Mouse (Mus musculus): ENCODE data around the gene Gsg1l. TPM values are rescaled to one million over a fixed set of nuclear protein-coding genes. Genes with fewer than 3 reads are reported as not detected.
A peak's percentile ranks its signal among the peaks of the same experiment; 100 is the strongest.

Gene Gsg1l
- polyA plus RNA-seq, 1 experiment from 2014 or later = 1.9 TPM

DNA sequence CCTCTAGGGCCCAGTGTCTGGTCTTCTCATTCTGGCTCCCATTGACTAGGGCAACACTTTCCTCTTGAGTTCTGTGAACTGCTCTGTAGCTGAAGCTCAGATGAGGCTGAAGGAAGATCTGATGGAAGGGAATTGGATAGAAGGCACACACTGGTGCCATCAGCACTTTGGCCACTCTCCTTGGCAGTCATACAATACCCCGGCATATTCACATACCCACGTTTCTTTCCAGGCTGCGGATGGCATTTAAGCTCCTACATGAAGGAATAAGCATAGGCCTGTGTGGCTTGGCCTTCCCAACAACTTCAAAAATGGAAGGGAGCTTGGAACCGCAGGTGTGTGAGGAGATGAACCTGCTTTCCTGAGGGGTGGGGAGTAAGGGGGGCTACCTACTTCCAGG lies 138.7 kb downstream of the Gsg1l start:
- WGBS = 92% methylated on average over 4 of the region's 4 CpGs

DNA sequence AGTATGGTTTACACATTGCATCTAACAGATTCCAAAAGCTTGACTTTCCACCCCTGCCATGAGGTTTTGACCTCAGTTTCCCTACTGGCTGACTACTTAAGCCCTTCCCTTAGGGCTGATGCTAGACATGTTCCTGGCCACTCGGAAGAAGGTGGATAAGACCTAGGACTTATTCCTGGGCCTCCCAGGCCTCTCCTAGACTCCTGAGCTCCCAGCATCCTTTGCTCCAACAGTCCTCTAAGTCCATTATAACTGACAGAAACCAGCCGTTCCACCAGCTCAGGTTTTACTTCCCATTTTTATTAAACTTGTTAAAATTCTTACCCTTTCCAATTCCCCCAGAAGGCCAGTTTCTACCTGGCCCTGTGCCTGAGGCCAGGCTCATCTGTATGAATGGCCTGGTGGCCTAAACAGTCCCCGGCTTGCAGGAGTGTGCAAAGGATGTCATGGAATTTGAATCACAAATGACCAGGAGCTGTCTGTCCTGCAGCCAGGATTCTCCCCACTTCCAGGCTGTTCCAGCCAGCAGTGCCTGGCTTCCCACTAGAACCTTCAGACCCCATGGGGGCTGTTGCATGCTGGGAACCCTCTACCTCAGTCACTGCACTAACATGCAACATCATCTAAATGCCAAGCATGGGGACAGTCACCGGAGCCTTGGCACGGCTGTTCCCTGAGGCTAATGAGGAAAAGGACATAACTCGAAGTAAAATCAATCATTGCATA lies 139.7 kb downstream of the Gsg1l start:
- WGBS = 84% methylated on average over 6 of the region's 6 CpGs

More for the DNA sequence above, 138.7 kb downstream of the Gsg1l start:
- Histone ChIP-seq H3K9me3 (no peaks in the 10 kb centered on the region), H3K36me3 (replicated peaks) (no peaks in the 10 kb centered on the region), H3K27ac (no peak overlapping the region), H3K4me3 (replicated peaks) (no peak overlapping the region), H3K27me3 (no peaks in the 10 kb centered on the region), H3K9ac (no peak overlapping the region), H3K4me1 (peaks cover 3% of the 10 kb centered on the region; the same call in 1 of the 2 replicates), H3K4me2 (no peak overlapping the region)
- ATAC-seq (ENCODE audit: low FRiP score) = no peak

DNA sequence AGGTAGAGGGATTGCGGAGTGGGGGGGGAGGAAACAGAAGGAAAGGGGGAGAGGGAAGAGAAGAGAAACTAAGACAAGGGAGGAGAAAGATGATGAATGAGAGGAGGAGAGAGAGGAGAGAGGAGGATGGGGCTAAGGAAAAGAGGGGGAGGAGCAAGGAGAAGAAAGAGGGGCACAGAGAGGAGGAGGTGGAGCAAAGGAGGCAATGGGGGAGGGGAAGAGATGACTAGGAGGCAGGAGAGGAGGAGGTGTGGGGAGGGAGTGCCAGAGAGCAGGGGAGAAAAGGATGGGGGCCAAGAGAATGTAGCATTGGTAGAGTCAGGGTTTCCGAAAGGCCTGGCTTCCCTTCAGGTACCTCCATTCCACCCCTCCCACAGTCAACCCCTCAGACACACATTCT lies 147.9 kb downstream of the Gsg1l start:
- Histone ChIP-seq H3K9me3 (no peaks in the 10 kb centered on the region), H3K27me3 (peaks cover 9% of the 10 kb centered on the region; the same call in 1 of the 2 replicates), H3K36me3 (replicated peaks) (no peaks in the 10 kb centered on the region), H3K9ac (no peak overlapping the region), H3K4me2 (peak overlapping the region; percentile 10; the same call in 1 of the 2 replicates), H3K4me1 (peaks cover 26% of the 10 kb centered on the region), H3K4me3 (replicated peaks) (no peak overlapping the region), H3K27ac (no peak overlapping the region)
- ATAC-seq (ENCODE audit: low FRiP score) = no peak
- WGBS = 49% methylated on average over 2 of the region's 2 CpGs

More for the DNA sequence above, 139.7 kb downstream of the Gsg1l start:
- no peak overlapping the region for H3K27ac ChIP-seq
- H3K27me3 ChIP-seq = no peaks in the 10 kb centered on the region
- H3K36me3 ChIP-seq (replicated peaks) = no peaks in the 10 kb centered on the region
- H3K9me3 ChIP-seq = no peaks in the 10 kb centered on the region
- H3K4me3 ChIP-seq (replicated peaks) = no peak overlapping the region
- H3K4me1 ChIP-seq = peaks cover 3% of the 10 kb centered on the region; the same call in 1 of the 2 replicates
- H3K4me2 ChIP-seq = no peak overlapping the region
- no peak overlapping the region for H3K9ac ChIP-seq
- ATAC-seq (ENCODE audit: low FRiP score) = no peak

DNA sequence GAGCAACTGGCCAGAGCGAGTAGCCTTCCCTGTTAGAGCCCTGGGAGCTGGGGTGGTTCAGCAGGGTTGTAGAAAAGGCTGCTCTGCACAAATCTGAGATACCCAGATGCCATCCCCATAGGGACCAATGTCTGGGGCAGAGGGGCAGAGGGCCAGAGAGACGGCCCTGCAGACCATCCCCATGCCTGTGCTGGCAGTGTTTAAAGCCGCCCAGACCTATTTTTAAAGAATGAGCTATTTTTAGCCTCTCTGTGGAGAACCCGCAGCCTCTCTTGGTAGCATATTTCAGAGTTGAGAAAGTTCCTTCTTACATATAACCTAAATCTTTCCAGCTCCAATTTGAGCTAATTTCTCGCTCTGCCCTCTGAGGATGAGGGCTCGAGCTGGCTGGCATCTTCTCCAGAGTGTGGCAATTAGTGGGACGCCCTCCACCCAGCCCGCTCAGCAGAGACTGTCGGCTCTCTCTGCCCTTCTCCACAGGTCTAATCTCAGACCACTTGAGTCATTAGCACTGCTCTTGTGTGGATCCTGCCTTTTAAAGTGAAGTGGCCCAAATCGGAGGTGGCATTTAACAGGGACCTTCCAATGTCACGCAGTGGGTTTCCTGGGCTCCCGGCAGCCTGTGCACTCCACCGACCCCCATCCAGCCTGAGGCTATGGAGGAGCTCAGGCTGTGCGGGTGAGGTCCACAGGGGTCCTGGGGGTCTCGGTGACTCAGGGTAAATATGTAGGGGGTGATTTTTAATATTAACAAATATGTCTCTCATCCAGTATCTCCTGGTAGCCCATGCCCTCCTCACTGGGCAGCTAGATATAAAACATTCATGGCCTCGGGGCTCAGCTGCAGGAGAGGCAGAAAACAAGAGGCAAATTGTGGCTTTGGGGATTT lies 148.6 kb downstream of the Gsg1l start:
- 16% methylated on average over 16 of the region's 16 CpGs for WGBS
- H3K27ac ChIP-seq = no peak overlapping the region
- H3K4me3 ChIP-seq (replicated peaks) = no peak overlapping the region
- H3K9ac ChIP-seq = no peak overlapping the region
- H3K9me3 ChIP-seq = no peaks in the 10 kb centered on the region
- peak overlapping the region; percentile 10; the same call in 1 of the 2 replicates for H3K4me2 ChIP-seq
- peaks cover 26% of the 10 kb centered on the region for H3K4me1 ChIP-seq
- H3K27me3 ChIP-seq = peaks cover 9% of the 10 kb centered on the region; the same call in 1 of the 2 replicates
- no peaks in the 10 kb centered on the region for H3K36me3 ChIP-seq (replicated peaks)
- peak; percentile 49; the same call in 1 of the 2 replicates for ATAC-seq (ENCODE audit: low FRiP score)

DNA sequence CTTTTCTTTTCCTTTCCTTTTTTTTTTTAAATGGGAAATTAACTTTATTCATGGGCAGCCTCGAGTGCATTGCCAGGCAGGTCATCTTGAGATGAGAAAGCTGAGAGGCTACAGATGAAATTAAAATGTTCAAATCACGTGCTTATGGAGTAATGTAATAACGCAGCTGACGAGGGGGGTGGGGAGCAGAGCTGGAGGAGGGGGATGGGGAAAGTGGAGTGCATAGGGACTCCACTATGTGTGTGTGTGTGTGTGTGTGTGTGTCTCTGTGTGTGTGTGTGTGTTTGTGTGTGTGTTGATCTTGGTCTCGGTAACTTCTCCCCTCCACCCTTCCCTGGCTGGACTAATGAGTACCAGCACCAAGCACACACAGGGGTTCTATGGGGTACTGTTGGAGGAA lies 150.6 kb downstream of the Gsg1l start:
- H3K4me3 ChIP-seq (replicated peaks) = no peak overlapping the region
- no peaks in the 10 kb centered on the region for H3K36me3 ChIP-seq (replicated peaks)
- H3K9ac ChIP-seq = no peak overlapping the region
- H3K27ac ChIP-seq = no peak overlapping the region
- WGBS = 62% methylated on average over 5 of the region's 5 CpGs
- H3K9me3 ChIP-seq = no peaks in the 10 kb centered on the region
- H3K4me1 ChIP-seq = peaks cover 26% of the 10 kb centered on the region
- H3K4me2 ChIP-seq = no peak overlapping the region
- peaks cover 6% of the 10 kb centered on the region; the same call in 1 of the 2 replicates for H3K27me3 ChIP-seq
- ATAC-seq (ENCODE audit: low FRiP score) = no peak

DNA sequence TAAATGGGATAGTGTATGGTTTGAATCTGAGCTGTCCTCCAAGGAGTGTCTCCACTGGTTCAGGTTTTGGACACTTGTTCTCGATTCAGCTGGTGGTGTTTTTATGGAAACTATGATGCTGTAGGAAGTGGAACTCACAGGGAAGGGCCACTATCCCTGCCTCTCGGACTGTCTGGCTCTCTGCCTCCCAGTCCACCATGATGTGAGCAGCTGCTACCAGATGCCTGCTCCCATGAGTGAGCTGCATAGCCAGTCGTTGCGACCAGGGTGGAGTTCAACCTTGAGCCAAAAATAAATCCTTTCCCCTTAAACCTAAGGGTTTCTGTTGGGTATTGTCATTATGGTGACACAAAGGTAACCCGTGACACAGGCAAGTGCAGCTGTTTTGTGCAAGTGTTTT lies 158.2 kb downstream of the Gsg1l start:
- Histone ChIP-seq H3K27me3 (no peaks in the 10 kb centered on the region), H3K27ac (no peak overlapping the region), H3K9me3 (no peaks in the 10 kb centered on the region), H3K4me1 (no peaks in the 10 kb centered on the region), H3K36me3 (replicated peaks) (no peaks in the 10 kb centered on the region), H3K4me2 (no peak overlapping the region), H3K9ac (no peak overlapping the region), H3K4me3 (replicated peaks) (no peak overlapping the region)
- ATAC-seq (ENCODE audit: low FRiP score) = no peak
- 85% methylated on average over 5 of the region's 5 CpGs for WGBS

DNA sequence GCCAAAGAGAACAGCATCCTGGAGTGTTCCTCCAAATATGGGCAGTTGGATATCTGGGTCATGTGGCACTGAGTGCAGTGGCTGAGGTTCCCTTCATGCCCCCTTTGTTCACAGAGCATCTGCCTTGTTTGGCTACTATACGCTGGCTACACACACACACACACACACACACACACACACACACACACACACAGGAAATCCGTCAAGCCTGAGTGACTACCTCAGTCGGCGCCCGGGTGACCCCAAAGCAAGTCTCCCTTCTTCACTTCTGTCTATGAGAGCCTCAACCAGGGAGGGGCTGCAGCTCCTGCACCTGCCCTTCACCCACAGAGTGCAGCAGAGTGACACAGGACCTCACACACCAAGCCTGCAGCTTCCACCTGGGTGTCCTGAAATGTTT lies 161.4 kb downstream of the Gsg1l start:
- 84% methylated on average over 5 of the region's 5 CpGs for WGBS
- Histone ChIP-seq H3K36me3 (replicated peaks) (no peaks in the 10 kb centered on the region), H3K27ac (no peak overlapping the region), H3K9me3 (no peaks in the 10 kb centered on the region), H3K4me3 (replicated peaks) (no peak overlapping the region), H3K9ac (no peak overlapping the region), H3K4me2 (no peak overlapping the region), H3K27me3 (no peaks in the 10 kb centered on the region), H3K4me1 (no peaks in the 10 kb centered on the region)
- ATAC-seq (ENCODE audit: low FRiP score) = no peak

DNA sequence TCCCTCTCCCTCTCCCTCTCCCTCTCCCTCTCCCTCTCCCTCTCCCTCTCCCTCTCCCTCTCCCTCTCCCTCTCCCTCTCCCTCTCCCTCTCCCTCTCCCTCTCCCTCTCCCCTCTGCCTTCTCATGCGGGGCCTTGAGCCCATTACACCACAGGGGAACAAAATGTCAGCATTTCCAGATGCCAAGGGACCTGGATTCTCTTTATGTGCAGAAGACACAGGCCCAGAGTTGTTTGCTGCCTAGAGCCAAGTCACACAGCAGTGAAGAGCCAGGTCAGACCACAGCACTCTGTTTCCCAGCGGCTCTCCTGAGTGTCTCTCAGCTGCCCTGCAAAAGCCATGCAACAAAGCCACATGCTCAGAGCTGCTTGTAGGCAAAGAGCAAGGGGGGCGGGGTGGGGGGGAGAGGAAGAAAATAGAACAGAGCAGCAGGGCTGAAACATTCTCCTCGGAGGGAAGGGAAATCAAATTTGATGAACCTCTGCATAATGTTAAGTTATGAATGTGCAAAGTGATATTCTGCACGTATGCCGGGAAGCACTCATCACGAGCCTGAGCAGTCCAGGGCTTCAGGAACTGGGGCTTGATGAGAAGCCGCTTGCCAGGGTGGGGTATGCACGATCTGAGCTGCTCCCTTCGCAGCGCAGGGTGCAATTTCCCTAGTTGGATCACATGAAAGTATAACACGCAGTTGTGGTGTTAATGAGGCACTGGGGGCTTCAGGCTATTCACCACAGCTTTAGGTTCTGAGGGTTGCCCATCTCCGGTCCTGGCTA lies 181.6 kb downstream of the Gsg1l start:
- Histone ChIP-seq H3K27me3 (no peaks in the 10 kb centered on the region), H3K9me3 (no peaks in the 10 kb centered on the region), H3K4me2 (no peak overlapping the region), H3K9ac (no peak overlapping the region), H3K4me1 (0 out of 2 replicates have a peak, but pooled peaks cover 8% of the 10 kb centered on the region), H3K27ac (no peak overlapping the region), H3K4me3 (replicated peaks) (no peak overlapping the region), H3K36me3 (replicated peaks) (no peaks in the 10 kb centered on the region)
- ATAC-seq (ENCODE audit: low FRiP score) = no peak
- WGBS = 59% methylated on average over 13 of the region's 13 CpGs

DNA sequence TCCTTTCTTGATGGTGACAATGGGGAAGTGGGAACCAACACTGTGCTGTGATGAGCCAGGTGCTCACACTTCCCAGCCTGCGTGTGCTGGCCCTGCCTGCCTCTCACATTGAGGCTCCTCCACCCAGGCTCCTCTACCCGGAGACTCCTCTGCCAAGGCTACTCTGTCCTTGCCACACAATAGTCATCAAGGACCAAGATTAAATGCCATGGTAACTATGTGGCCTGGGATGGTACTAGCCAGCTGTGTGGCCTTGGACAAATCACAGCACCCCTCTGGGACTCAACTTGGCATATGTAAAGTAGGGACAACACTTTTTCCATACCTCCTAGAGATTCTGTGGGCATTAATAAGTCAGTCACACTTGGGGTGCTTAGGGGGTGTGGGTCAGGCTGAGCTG lies 182.3 kb downstream of the Gsg1l start:
- H3K9me3 ChIP-seq = no peaks in the 10 kb centered on the region
- no peaks in the 10 kb centered on the region for H3K36me3 ChIP-seq (replicated peaks)
- no peak overlapping the region for H3K9ac ChIP-seq
- WGBS = 62% methylated on average over 2 of the region's 2 CpGs
- no peak for ATAC-seq (ENCODE audit: low FRiP score)
- H3K4me1 ChIP-seq = 0 out of 2 replicates have a peak, but pooled peaks cover 8% of the 10 kb centered on the region
- H3K4me2 ChIP-seq = no peak overlapping the region
- no peak overlapping the region for H3K4me3 ChIP-seq (replicated peaks)
- H3K27me3 ChIP-seq = no peaks in the 10 kb centered on the region
- no peak overlapping the region for H3K27ac ChIP-seq

DNA sequence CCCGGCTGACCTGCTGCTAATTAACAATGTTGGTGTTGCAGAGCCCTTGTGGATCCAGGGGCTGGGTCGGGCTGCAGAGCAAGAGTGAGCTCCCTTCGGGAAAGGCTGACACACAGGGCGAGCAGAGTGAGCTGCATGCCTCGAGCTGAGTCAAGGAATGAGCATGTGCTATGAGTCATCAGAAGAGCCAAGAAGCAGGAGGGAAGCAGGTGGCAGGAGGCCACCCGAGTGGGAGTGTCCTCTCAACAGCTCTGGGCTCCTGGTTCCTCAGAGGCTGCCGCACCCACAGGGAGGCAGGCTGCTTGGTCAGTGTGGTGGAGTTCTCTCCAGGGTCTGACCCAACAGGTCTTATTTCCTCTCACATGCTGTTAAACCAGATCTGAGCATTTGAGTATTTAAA lies 183.2 kb downstream of the Gsg1l start:
- no peak for ATAC-seq (ENCODE audit: low FRiP score)
- no peak overlapping the region for H3K4me3 ChIP-seq (replicated peaks)
- no peaks in the 10 kb centered on the region for H3K27me3 ChIP-seq
- no peaks in the 10 kb centered on the region for H3K9me3 ChIP-seq
- no peak overlapping the region for H3K9ac ChIP-seq
- no peaks in the 10 kb centered on the region for H3K36me3 ChIP-seq (replicated peaks)
- 65% methylated on average over 7 of the region's 7 CpGs for WGBS
- H3K4me1 ChIP-seq = 0 out of 2 replicates have a peak, but pooled peaks cover 8% of the 10 kb centered on the region
- no peak overlapping the region for H3K4me2 ChIP-seq
- no peak overlapping the region for H3K27ac ChIP-seq

- no peak overlapping the region for H3K9ac ChIP-seq
Measured at GRCm38 (mm10) chr7:125897059-125897458, 185.2 kb downstream of the Gsg1l start.

DNA sequence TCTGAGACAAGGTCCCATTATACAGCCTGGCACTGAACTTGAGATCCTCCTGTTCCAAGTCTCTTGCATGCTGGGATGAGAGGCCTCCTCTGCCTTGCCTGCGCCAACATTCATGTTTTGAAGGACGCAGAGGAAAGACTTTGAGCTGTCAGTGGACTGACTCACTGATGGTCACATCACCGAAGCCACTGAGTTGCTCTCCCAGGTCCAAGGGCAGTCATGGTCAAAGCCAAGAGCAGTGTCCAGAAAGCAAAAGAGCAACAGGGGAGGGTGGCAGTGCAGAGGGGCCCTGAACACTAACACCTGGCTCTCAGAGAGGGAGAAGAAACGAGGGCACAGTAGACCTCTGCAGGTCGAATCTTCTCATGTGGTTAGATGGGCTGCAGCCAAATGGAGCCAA lies 188.6 kb downstream of the Gsg1l start:
- no peak overlapping the region for H3K4me2 ChIP-seq
- H3K9me3 ChIP-seq = no peaks in the 10 kb centered on the region
- H3K9ac ChIP-seq = no peak overlapping the region
- H3K4me3 ChIP-seq (replicated peaks) = no peak overlapping the region
- H3K36me3 ChIP-seq (replicated peaks) = no peaks in the 10 kb centered on the region
- no peak overlapping the region for H3K27ac ChIP-seq
- no peaks in the 10 kb centered on the region for H3K4me1 ChIP-seq
- ATAC-seq (ENCODE audit: low FRiP score) = no peak
- 95% methylated on average over 5 of the region's 5 CpGs for WGBS
- 0 out of 2 replicates have a peak, but pooled peaks cover 3% of the 10 kb centered on the region for H3K27me3 ChIP-seq

More at GRCm38 (mm10) chr7:125897059-125897458, 185.2 kb downstream of the Gsg1l start:
- Histone ChIP-seq H3K36me3 (replicated peaks) (no peaks in the 10 kb centered on the region), H3K27me3 (no peaks in the 10 kb centered on the region), H3K27ac (no peak overlapping the region), H3K4me1 (0 out of 2 replicates have a peak, but pooled peaks cover 8% of the 10 kb centered on the region), H3K4me3 (replicated peaks) (no peak overlapping the region), H3K4me2 (no peak overlapping the region), H3K9me3 (no peaks in the 10 kb centered on the region)
- WGBS = 84% methylated on average over 4 of the region's 4 CpGs
- no peak for ATAC-seq (ENCODE audit: low FRiP score)

Measured in forebrain, embryonic 12.5 days (tissue).